Mouse (Mus musculus): ENCODE results near the gene Cxcl14. TPM values are rescaled to one million over a fixed set of nuclear protein-coding genes. Genes with fewer than 3 reads are reported as not detected.
A peak's percentile ranks its signal among the peaks of the same experiment; 100 is the strongest.

Gene Cxcl14
- polyA plus RNA-seq, 1 experiment from 2014 or later: 20.9 TPM

DNA sequence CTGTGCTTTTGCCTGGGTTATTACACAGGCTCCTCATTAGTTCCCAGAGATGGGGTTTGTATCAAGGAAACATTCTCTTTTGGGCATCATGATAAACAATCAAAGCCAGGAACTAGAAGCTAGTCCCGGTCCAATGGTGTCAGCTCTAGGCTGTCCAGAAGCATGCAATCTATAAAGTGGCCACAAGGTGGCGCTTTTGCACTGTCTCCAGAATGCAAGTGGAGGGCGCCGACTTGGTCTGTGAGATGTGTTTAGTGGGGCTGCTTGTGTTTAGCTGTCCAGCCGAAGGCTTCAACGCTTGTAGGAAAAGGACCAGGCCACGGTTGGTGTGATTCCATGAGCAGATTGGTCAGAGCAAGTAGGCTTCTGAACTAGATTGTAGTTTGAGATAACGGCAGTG, 16.9 kb downstream of the Cxcl14 start:
- WGBS: 17% methylated on average over 8 of the region's 8 CpGs

DNA sequence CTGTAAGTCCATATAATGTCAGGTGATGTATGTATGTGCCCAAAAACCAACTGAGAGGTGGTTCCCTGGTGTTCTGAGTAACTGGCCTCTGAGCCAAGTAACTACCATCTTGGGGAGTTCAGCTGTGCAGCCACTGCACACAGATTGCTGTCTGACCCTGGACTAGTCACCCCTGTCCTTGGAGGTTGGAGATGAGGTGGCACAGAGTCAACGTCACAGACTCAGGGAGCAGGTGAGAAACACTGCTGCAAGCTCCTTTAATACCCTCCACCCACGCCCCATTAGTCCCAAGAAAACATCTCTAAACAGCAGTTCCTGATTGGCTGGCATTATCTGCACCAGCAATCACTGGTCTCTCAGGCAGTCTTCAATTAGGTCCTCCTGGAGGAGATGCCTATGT, 21.2 kb downstream of the Cxcl14 start:
- H3K4me3 ChIP-seq (replicated peaks; ENCODE audit: low read length): no peak overlapping the region
- H3K36me3 ChIP-seq (ENCODE audit: control insufficient read depth, insufficient read depth): no peaks in the 10 kb centered on the region
- H3K27me3 ChIP-seq (replicated peaks; ENCODE audit: control insufficient read depth, insufficient read depth, low read length): no peaks in the 10 kb centered on the region
- no peaks in the 10 kb centered on the region for H3K4me1 ChIP-seq (replicated peaks; ENCODE audit: control insufficient read depth, insufficient read depth, low read length)
- no peak for ATAC-seq
- no peaks in the 10 kb centered on the region for H3K9me3 ChIP-seq (ENCODE audit: control insufficient read depth, low read length)
- no peak overlapping the region for H3K27ac ChIP-seq (ENCODE audit: low read length)
- 63% methylated on average over 2 of the region's 2 CpGs for WGBS
- no peak overlapping the region for H3K9ac ChIP-seq (replicated peaks; ENCODE audit: low read depth, low read length)
- H3K4me2 ChIP-seq (ENCODE audit: low read length): no peak overlapping the region

More for the DNA sequence above, 16.9 kb downstream of the Cxcl14 start:
- Histone ChIP-seq H3K9ac (replicated peaks; ENCODE audit: low read depth, low read length) (no peak overlapping the region), H3K9me3 (ENCODE audit: control insufficient read depth, low read length) (peaks cover 3% of the 10 kb centered on the region; the same call in 1 of the 2 replicates), H3K4me3 (replicated peaks; ENCODE audit: low read length) (no peak overlapping the region), H3K27me3 (replicated peaks; ENCODE audit: control insufficient read depth, insufficient read depth, low read length) (no peaks in the 10 kb centered on the region), H3K27ac (ENCODE audit: low read length) (no peak overlapping the region), H3K4me1 (replicated peaks; ENCODE audit: control insufficient read depth, insufficient read depth, low read length) (no peaks in the 10 kb centered on the region), H3K4me2 (ENCODE audit: low read length) (no peak overlapping the region), H3K36me3 (ENCODE audit: control insufficient read depth, insufficient read depth) (no peaks in the 10 kb centered on the region)
- peak; percentile 81 for ATAC-seq

DNA sequence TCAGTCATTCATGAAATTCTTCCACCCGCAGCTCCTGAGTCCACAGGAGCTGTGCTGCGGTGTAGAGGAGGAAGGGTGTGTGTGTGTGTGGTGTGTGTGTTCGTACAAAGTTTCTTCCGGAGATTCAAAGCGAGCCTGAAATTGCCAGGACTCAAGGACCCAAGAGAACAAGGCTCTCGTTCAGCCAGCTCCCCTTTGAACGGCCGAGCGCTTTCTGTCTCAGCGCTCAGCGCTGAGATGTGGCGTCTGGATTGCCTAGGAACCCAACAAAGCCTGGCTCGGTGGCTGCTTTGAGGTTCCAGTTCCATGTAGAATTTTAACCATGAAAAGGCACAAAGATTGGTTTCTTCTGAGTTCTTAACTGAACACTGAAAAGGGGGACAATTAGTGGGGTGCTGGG, 26.2 kb downstream of the Cxcl14 start:
- Histone ChIP-seq H3K4me2 (ENCODE audit: low read length) (no peak overlapping the region), H3K27ac (ENCODE audit: low read length) (no peak overlapping the region), H3K4me3 (replicated peaks; ENCODE audit: low read length) (no peak overlapping the region), H3K4me1 (replicated peaks; ENCODE audit: control insufficient read depth, insufficient read depth, low read length) (peaks cover 4% of the 10 kb centered on the region; the same call in 1 of the 2 replicates), H3K36me3 (ENCODE audit: control insufficient read depth, insufficient read depth) (no peaks in the 10 kb centered on the region), H3K27me3 (replicated peaks; ENCODE audit: control insufficient read depth, insufficient read depth, low read length) (no peaks in the 10 kb centered on the region), H3K9me3 (ENCODE audit: control insufficient read depth, low read length) (no peaks in the 10 kb centered on the region), H3K9ac (replicated peaks; ENCODE audit: low read depth, low read length) (no peak overlapping the region)
- ATAC-seq: no peak
- 44% methylated on average over 13 of the region's 13 CpGs for WGBS

DNA sequence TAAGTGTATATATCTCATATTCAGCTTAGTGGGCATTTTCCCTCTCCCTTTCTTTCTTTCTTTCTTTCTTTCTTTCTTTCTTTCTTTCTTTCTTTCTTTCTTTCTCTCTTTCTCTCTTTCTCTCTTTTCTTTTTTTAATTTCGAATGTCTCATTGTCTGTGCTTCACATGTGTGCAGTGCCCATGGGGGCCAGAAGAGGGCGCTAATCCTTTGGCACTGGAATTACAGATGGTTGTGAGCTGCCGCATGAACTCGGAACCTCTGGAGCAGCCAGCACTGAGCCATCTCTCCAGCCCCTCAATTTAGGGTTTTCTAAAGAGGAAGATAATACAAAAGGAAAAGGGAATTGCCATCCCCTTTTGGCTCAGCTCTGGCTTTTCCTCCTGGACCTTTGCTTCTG, 29.0 kb downstream of the Cxcl14 start:
- H3K4me3 ChIP-seq (replicated peaks; ENCODE audit: low read length): no peak overlapping the region
- peaks cover 4% of the 10 kb centered on the region; the same call in 1 of the 2 replicates for H3K4me1 ChIP-seq (replicated peaks; ENCODE audit: control insufficient read depth, insufficient read depth, low read length)
- WGBS: 81% methylated on average over 4 of the region's 4 CpGs
- ATAC-seq: no peak
- H3K27ac ChIP-seq (ENCODE audit: low read length): no peak overlapping the region
- H3K4me2 ChIP-seq (ENCODE audit: low read length): no peak overlapping the region
- no peaks in the 10 kb centered on the region for H3K9me3 ChIP-seq (ENCODE audit: control insufficient read depth, low read length)
- no peaks in the 10 kb centered on the region for H3K36me3 ChIP-seq (ENCODE audit: control insufficient read depth, insufficient read depth)
- peaks cover 7% of the 10 kb centered on the region; the same call in 1 of the 2 replicates for H3K27me3 ChIP-seq (replicated peaks; ENCODE audit: control insufficient read depth, insufficient read depth, low read length)
- no peak overlapping the region for H3K9ac ChIP-seq (replicated peaks; ENCODE audit: low read depth, low read length)

DNA sequence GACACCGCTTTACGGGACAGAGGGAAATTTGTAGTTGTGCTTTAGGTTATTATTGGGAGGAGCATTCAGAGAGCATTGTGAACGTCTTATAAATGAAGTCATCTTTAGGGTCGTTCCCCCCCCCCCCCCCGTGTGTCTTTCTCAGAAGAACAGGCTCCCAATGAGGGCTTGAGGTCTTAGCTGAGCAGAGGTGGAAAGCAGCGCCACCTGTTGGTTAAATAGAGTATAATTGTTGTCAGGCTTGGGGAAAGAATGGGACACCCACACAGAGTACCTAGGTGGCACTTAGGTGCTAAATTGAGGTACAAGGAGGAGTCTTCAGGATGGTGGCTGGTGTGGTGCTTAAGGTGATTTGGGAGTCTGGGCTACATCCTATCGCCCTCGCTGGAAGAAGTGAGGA, 29.9 kb downstream of the Cxcl14 start:
- peaks cover 12% of the 10 kb centered on the region; the same call in 1 of the 2 replicates for H3K27me3 ChIP-seq (replicated peaks; ENCODE audit: control insufficient read depth, insufficient read depth, low read length)
- H3K9ac ChIP-seq (replicated peaks; ENCODE audit: low read depth, low read length): no peak overlapping the region
- no peaks in the 10 kb centered on the region for H3K36me3 ChIP-seq (ENCODE audit: control insufficient read depth, insufficient read depth)
- H3K4me1 ChIP-seq (replicated peaks; ENCODE audit: control insufficient read depth, insufficient read depth, low read length): peaks cover 4% of the 10 kb centered on the region; the same call in 1 of the 2 replicates
- H3K9me3 ChIP-seq (ENCODE audit: control insufficient read depth, low read length): no peaks in the 10 kb centered on the region
- WGBS: 34% methylated on average over 8 of the region's 8 CpGs
- no peak for ATAC-seq
- no peak overlapping the region for H3K4me3 ChIP-seq (replicated peaks; ENCODE audit: low read length)
- no peak overlapping the region for H3K27ac ChIP-seq (ENCODE audit: low read length)
- no peak overlapping the region for H3K4me2 ChIP-seq (ENCODE audit: low read length)

DNA sequence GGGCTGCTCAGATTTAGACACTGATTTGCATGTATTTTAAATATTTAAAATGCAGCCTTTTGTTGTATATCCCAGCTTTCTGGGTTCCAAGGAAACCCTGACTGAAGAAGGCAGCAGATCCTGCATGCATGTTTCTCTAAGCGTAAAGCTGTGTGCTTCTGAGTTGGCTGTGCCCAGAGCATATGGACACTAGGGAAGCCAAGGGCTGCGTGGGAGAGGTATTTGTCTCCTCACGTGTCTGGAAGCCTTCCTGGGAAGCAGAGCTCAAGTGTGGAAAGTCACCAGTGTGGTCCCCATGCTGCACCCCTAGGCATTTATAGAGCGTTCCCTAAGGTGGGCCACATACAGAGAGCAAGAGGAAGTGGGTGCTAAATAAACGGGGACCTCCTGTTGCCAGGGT, 30.7 kb downstream of the Cxcl14 start:
- ATAC-seq: no peak
- 53% methylated on average over 5 of the region's 5 CpGs for whole genome bisulfite sequencing
- H3K27me3 ChIP-seq (replicated peaks; ENCODE audit: control insufficient read depth, insufficient read depth, low read length): peaks cover 18% of the 10 kb centered on the region
- H3K4me3 ChIP-seq (replicated peaks; ENCODE audit: low read length): no peak overlapping the region
- no peaks in the 10 kb centered on the region for H3K36me3 ChIP-seq (ENCODE audit: control insufficient read depth, insufficient read depth)
- H3K4me2 ChIP-seq (ENCODE audit: low read length): no peak overlapping the region
- no peak overlapping the region for H3K27ac ChIP-seq (ENCODE audit: low read length)
- H3K4me1 ChIP-seq (replicated peaks; ENCODE audit: control insufficient read depth, insufficient read depth, low read length): peaks cover 4% of the 10 kb centered on the region; the same call in 1 of the 2 replicates
- H3K9me3 ChIP-seq (ENCODE audit: control insufficient read depth, low read length): no peaks in the 10 kb centered on the region
- no peak overlapping the region for H3K9ac ChIP-seq (replicated peaks; ENCODE audit: low read depth, low read length)

DNA sequence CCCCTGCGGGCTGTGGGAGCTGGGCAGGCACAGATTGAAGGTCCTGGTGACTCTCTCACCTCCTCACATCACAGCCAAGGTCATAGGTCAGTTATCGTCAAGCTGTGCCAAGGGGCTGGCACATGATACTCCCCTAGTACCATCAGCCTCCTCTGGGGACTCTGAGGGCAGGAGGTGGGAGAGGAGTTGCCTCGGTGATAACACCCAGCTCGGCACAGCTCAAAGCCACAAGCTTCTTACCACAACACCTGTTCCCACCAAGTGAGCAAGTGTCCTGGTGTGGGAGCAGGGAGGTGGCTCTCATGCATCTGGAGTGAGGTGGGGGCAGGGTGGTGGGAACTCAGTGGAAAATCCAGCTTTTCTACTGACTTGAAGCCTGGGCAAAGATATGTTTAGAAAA, 34.1 kb downstream of the Cxcl14 start:
- no peak for ATAC-seq
- no peaks in the 10 kb centered on the region for H3K36me3 ChIP-seq (ENCODE audit: control insufficient read depth, insufficient read depth)
- H3K4me1 ChIP-seq (replicated peaks; ENCODE audit: control insufficient read depth, insufficient read depth, low read length): peaks cover 24% of the 10 kb centered on the region
- no peak overlapping the region for H3K27ac ChIP-seq (ENCODE audit: low read length)
- no peak overlapping the region for H3K4me2 ChIP-seq (ENCODE audit: low read length)
- peaks cover 43% of the 10 kb centered on the region for H3K27me3 ChIP-seq (replicated peaks; ENCODE audit: control insufficient read depth, insufficient read depth, low read length)
- no peak overlapping the region for H3K4me3 ChIP-seq (replicated peaks; ENCODE audit: low read length)
- WGBS: 67% methylated on average over 4 of the region's 4 CpGs
- no peak overlapping the region for H3K9ac ChIP-seq (replicated peaks; ENCODE audit: low read depth, low read length)
- H3K9me3 ChIP-seq (ENCODE audit: control insufficient read depth, low read length): no peaks in the 10 kb centered on the region

DNA sequence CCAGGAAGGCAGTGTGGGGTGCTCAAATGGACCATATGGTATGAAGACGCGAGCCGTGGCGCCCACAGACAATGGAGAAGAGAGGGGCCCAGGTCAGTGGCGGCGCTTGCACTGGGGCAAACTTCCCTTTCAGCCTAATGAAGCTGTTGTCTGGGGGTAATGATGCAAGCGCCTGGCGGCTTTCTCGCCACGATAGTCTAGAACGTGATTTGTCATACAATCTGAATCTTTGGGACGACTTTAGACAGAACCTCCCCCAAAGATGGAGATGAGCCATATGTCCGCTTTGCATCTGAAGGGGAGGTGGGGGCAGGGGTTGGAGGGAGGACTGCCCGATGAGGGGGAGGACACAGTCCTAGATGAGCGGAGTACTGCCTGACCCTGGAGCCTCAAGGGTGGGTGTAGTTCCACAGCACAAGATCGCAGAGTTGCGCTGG, 36.0 kb downstream of the Cxcl14 start:
- H3K27me3 ChIP-seq (replicated peaks; ENCODE audit: control insufficient read depth, insufficient read depth, low read length): peaks cover 61% of the 10 kb centered on the region
- no peak overlapping the region for H3K4me2 ChIP-seq (ENCODE audit: low read length)
- no peaks in the 10 kb centered on the region for H3K9me3 ChIP-seq (ENCODE audit: control insufficient read depth, low read length)
- WGBS: 1% methylated on average over 17 of the region's 17 CpGs
- H3K9ac ChIP-seq (replicated peaks; ENCODE audit: low read depth, low read length): no peak overlapping the region
- H3K27ac ChIP-seq (ENCODE audit: low read length): no peak overlapping the region
- H3K4me1 ChIP-seq (replicated peaks; ENCODE audit: control insufficient read depth, insufficient read depth, low read length): peaks cover 20% of the 10 kb centered on the region
- 0 out of 2 replicates have a peak, but pooled peaks have one; percentile 38 for ATAC-seq
- no peaks in the 10 kb centered on the region for H3K36me3 ChIP-seq (ENCODE audit: control insufficient read depth, insufficient read depth)
- H3K4me3 ChIP-seq (replicated peaks; ENCODE audit: low read length): no peak overlapping the region

DNA sequence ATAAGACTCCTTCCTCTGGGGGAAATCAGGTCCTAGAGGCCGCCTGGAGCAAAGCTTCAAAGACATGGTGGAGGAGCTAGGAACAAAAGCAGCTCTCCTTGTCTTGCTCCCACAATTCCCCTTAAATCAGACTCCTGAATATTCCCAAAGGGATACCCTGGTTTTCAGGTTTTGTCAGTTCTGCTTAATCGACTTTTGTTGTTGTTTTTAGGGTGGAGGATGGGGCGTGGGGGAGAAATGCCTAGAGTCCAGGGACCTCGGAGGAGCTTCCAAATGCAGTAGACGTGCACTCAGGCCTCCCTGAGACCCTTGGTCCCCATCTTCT, 36.5 kb downstream of the Cxcl14 start:
- Histone ChIP-seq H3K27me3 (replicated peaks; ENCODE audit: control insufficient read depth, insufficient read depth, low read length) (peaks cover 66% of the 10 kb centered on the region), H3K9me3 (ENCODE audit: control insufficient read depth, low read length) (no peaks in the 10 kb centered on the region), H3K36me3 (ENCODE audit: control insufficient read depth, insufficient read depth) (no peaks in the 10 kb centered on the region), H3K4me3 (replicated peaks; ENCODE audit: low read length) (no peak overlapping the region), H3K27ac (ENCODE audit: low read length) (no peak overlapping the region), H3K9ac (replicated peaks; ENCODE audit: low read depth, low read length) (no peak overlapping the region), H3K4me1 (replicated peaks; ENCODE audit: control insufficient read depth, insufficient read depth, low read length) (peaks cover 20% of the 10 kb centered on the region), H3K4me2 (ENCODE audit: low read length) (no peak overlapping the region)
- WGBS: 3% methylated on average over 5 of the region's 5 CpGs
- ATAC-seq: no peak
